Mouse (Mus musculus): Measurements from ENCODE around the gene Dgkh.

- TF ChIP-seq CTCF (IDR thresholded peaks at IDR 0.05; ENCODE audit: low read depth) (no peak), EP300 (IDR thresholded peaks at IDR 0.05; ENCODE audit: low read depth) (no peak)
Observed at GRCm38 (mm10) chr14:78701501-78701900, 31.1 kb downstream of the Dgkh start.

Measured in heart, postnatal 0 days (tissue).